Mouse (Mus musculus) embryonic facial prominence, embryonic 13.5 days (tissue): ENCODE results near the gene Cd84. TPM values are rescaled to one million over a fixed set of nuclear protein-coding genes. Genes with fewer than 3 reads are reported as not detected.

Source experiments
- ATAC-seq: fragments of 200-750 bp; cut with Nextera tagmentation; 2 replicates; pipeline ENCODE4 v1.8.0; 2017; ENCODE audit warnings: low read depth; ENCODE audit not compliant: insufficient number of reproducible peaks, insufficient read depth, low FRiP score, low TSS enrichment
- H3K27ac ChIP-seq: fragments of 300-500 bp; sonication (generic); 2 replicates; pipeline ENCODE4 v1.5.1; 2015; ENCODE audit warnings: moderate library complexity, mild to moderate bottlenecking, inconsistent platforms
- H3K27me3 ChIP-seq: fragments of 300-500 bp; sonication (generic); 2 replicates; pipeline ENCODE4 v1.6.1; 2015; ENCODE audit warnings: mild to moderate bottlenecking, inconsistent platforms
- H3K36me3 ChIP-seq: fragments of 300-500 bp; sonication (generic); 2 replicates; pipeline ENCODE4 v1.6.1; 2015; ENCODE audit warnings: mild to moderate bottlenecking, inconsistent platforms
- H3K4me1 ChIP-seq: fragments of 300-500 bp; sonication (generic); 2 replicates; pipeline ENCODE4 v1.6.1; 2015; ENCODE audit warnings: inconsistent platforms
- H3K4me2 ChIP-seq: fragments of 300-500 bp; sonication (generic); 2 replicates; pipeline ENCODE4 v1.6.1; 2015; ENCODE audit warnings: moderate library complexity, mild to moderate bottlenecking, inconsistent platforms
- H3K4me3 ChIP-seq: fragments of 300-500 bp; sonication (generic); 2 replicates; pipeline ENCODE4 v1.5.1; 2015; ENCODE audit warnings: mild to moderate bottlenecking, inconsistent platforms
- H3K9ac ChIP-seq: fragments of 300-500 bp; sonication (generic); 2 replicates; pipeline ENCODE4 v1.6.1; 2015; ENCODE audit warnings: mild to moderate bottlenecking, inconsistent platforms
- H3K9me3 ChIP-seq: fragments of 300-500 bp; sonication (generic); 2 replicates; pipeline ENCODE4 v1.6.1; 2016; ENCODE audit warnings: inconsistent platforms
- WGBS: fragments of 180-500 bp; shearing (Covaris S2); methylation state at CpG from one replicate; pipeline ENCODE4 v1.1.7; 2015; ENCODE audit warnings: mixed read lengths; 5-methylcytosine and 5-hydroxymethylcytosine counted together
- polyA plus RNA-seq: library from polyadenylated mRNA; unstranded; fragments of >200 nt; fragmentation: Nextera tagmentation; extraction: Ambion mirVana; gene quantifications from 2 replicates; pipeline ENCODE4 v1.2.1, GENCODE M21; 2015

The Cd84 gene
- polyA plus RNA-seq, 1 experiment from 2014 or later, result 1.2 TPM

- H3K36me3 ChIP-seq, result no peaks in the 10 kb centered on the region
- H3K4me1 ChIP-seq, result no peaks in the 10 kb centered on the region
- no peak overlapping the region for H3K27ac ChIP-seq
- no peaks in the 10 kb centered on the region for H3K9me3 ChIP-seq
- no peak overlapping the region for H3K4me3 ChIP-seq
- no peak for ATAC-seq
- no peak overlapping the region for H3K9ac ChIP-seq
- H3K27me3 ChIP-seq, result no peaks in the 10 kb centered on the region
- no peak overlapping the region for H3K4me2 ChIP-seq
- 87% methylated on average over 12 of the region's 12 CpGs for WGBS
These were observed 78.8 kb downstream of the Cd84 start for GRCm38 (mm10) chr1:171918136-171918920.

- ATAC-seq, result no peak
- Histone ChIP-seq H3K27me3 (no peaks in the 10 kb centered on the region), H3K4me3 (no peak overlapping the region), H3K36me3 (no peaks in the 10 kb centered on the region), H3K9ac (no peak overlapping the region), H3K4me2 (no peak overlapping the region), H3K4me1 (no peaks in the 10 kb centered on the region), H3K9me3 (no peaks in the 10 kb centered on the region), H3K27ac (no peak overlapping the region)
- 88% methylated on average over 5 of the region's 5 CpGs for WGBS
These were observed 79.7 kb downstream of the Cd84 start for GRCm38 (mm10) chr1:171919193-171919592.

- H3K4me1 ChIP-seq, result no peaks in the 10 kb centered on the region
- H3K9me3 ChIP-seq, result no peaks in the 10 kb centered on the region
- no peaks in the 10 kb centered on the region for H3K27me3 ChIP-seq
- no peak overlapping the region for H3K4me3 ChIP-seq
- no peak overlapping the region for H3K27ac ChIP-seq
- H3K9ac ChIP-seq, result no peak overlapping the region
- H3K36me3 ChIP-seq, result no peaks in the 10 kb centered on the region
- ATAC-seq, result no peak
- WGBS, result 85% methylated on average over 6 of the region's 6 CpGs
- no peak overlapping the region for H3K4me2 ChIP-seq
These were observed 80.5 kb downstream of the Cd84 start for GRCm38 (mm10) chr1:171919901-171920510.

- 87% methylated on average over 9 of the region's 9 CpGs for WGBS
- no peak overlapping the region for H3K9ac ChIP-seq
- ATAC-seq, result no peak
These were observed 81.6 kb downstream of the Cd84 start for GRCm38 (mm10) chr1:171920989-171921621.

GRCm38 (mm10) chr1:171921641-171922040 lies 82.1 kb downstream of the Cd84 start:
- H3K9me3 ChIP-seq, result no peaks in the 10 kb centered on the region
- H3K27me3 ChIP-seq, result no peaks in the 10 kb centered on the region
- 37% methylated on average over 2 of the region's 2 CpGs for WGBS
- no peak overlapping the region for H3K9ac ChIP-seq
- ATAC-seq, result no peak
- no peak overlapping the region for H3K4me2 ChIP-seq
- H3K4me1 ChIP-seq, result no peaks in the 10 kb centered on the region
- no peak overlapping the region for H3K4me3 ChIP-seq
- no peak overlapping the region for H3K27ac ChIP-seq
- no peaks in the 10 kb centered on the region for H3K36me3 ChIP-seq

More at GRCm38 (mm10) chr1:171920989-171921621, 81.6 kb downstream of the Cd84 start:
- no peaks in the 10 kb centered on the region for H3K27me3 ChIP-seq
- no peaks in the 10 kb centered on the region for H3K9me3 ChIP-seq
- no peaks in the 10 kb centered on the region for H3K4me1 ChIP-seq
- no peak overlapping the region for H3K27ac ChIP-seq
- no peak overlapping the region for H3K4me2 ChIP-seq
- no peak overlapping the region for H3K4me3 ChIP-seq
- H3K36me3 ChIP-seq, result no peaks in the 10 kb centered on the region

- H3K9me3 ChIP-seq, result no peaks in the 10 kb centered on the region
- no peaks in the 10 kb centered on the region for H3K4me1 ChIP-seq
- H3K9ac ChIP-seq, result no peak overlapping the region
- H3K4me2 ChIP-seq, result no peak overlapping the region
- WGBS, result 90% methylated on average over 5 of the region's 5 CpGs
- no peak for ATAC-seq
- no peaks in the 10 kb centered on the region for H3K27me3 ChIP-seq
- no peak overlapping the region for H3K27ac ChIP-seq
- no peaks in the 10 kb centered on the region for H3K36me3 ChIP-seq
- H3K4me3 ChIP-seq, result no peak overlapping the region
These were observed 83.3 kb downstream of the Cd84 start for GRCm38 (mm10) chr1:171922844-171923243.

- 75% methylated on average over 3 of the region's 3 CpGs for WGBS
- no peak overlapping the region for H3K9ac ChIP-seq
- H3K9me3 ChIP-seq, result no peaks in the 10 kb centered on the region
- ATAC-seq, result no peak
- no peak overlapping the region for H3K4me3 ChIP-seq
- no peak overlapping the region for H3K4me2 ChIP-seq
- H3K27ac ChIP-seq, result no peak overlapping the region
- H3K36me3 ChIP-seq, result no peaks in the 10 kb centered on the region
- H3K27me3 ChIP-seq, result no peaks in the 10 kb centered on the region
- no peaks in the 10 kb centered on the region for H3K4me1 ChIP-seq
These were observed 85.4 kb downstream of the Cd84 start for GRCm38 (mm10) chr1:171924900-171925299.

- H3K4me3 ChIP-seq, result no peak overlapping the region
- ATAC-seq, result no peak
- no peak overlapping the region for H3K9ac ChIP-seq
- WGBS, result 55% methylated on average over 3 of the region's 3 CpGs
- no peak overlapping the region for H3K27ac ChIP-seq
- H3K4me2 ChIP-seq, result no peak overlapping the region
- no peaks in the 10 kb centered on the region for H3K9me3 ChIP-seq
- H3K27me3 ChIP-seq, result no peaks in the 10 kb centered on the region
- no peaks in the 10 kb centered on the region for H3K4me1 ChIP-seq
- no peaks in the 10 kb centered on the region for H3K36me3 ChIP-seq
These were observed 94.4 kb downstream of the Cd84 start for GRCm38 (mm10) chr1:171933851-171934250.

GRCm38 (mm10) chr1:171938952-171939948 lies 99.8 kb downstream of the Cd84 start:
- H3K27me3 ChIP-seq, result no peaks in the 10 kb centered on the region
- H3K36me3 ChIP-seq, result no peaks in the 10 kb centered on the region
- H3K9me3 ChIP-seq, result no peaks in the 10 kb centered on the region
- no peak overlapping the region for H3K4me2 ChIP-seq
- H3K27ac ChIP-seq, result no peak overlapping the region
- H3K4me1 ChIP-seq, result no peaks in the 10 kb centered on the region
- no peak overlapping the region for H3K4me3 ChIP-seq
- WGBS, result 80% methylated on average over 14 of the region's 14 CpGs
- no peak overlapping the region for H3K9ac ChIP-seq
- ATAC-seq, result no peak
